ENCODE assay signal across 25 mouse cellular contexts in the genomic region with DNA sequence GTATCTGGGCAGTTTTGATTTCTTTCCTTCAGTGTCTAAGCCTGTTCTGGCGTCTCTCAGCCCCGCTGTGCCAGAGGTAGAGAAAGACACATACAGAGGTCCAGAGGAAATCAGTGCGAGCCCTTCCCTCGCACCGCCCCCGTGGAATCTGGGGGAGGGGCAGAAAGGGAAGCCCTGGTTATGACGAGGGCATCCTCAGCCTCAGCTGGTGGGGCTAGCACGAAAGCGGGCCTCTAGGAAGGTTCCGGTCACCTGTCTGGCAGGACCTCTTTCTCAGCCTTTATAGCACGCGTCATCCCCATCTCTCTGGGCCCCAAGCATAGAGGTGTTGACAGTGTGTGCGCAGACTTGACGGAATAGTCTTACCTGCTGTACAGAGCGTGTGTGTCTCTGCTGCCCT. TPM values are rescaled to one million over a fixed set of nuclear protein-coding genes. Genes with fewer than 3 reads are reported as not detected.
DNase-seq lines count a peak whose midpoint lies in the region; ATAC-seq and TF ChIP-seq lines count a peak whose summit lies in the region.
"Had no signal": no experiment of that assay in that cellular context is flagged by ENCODE, and none has a peak within 500 bp of the region (broad histone marks: within the 10 kb centered on the region; RNA-seq: fewer than 3 reads in every experiment).

No protein-coding gene starts in this region.

- H3K9ac ChIP-seq in forebrain, embryonic 13.5 days = 0 out of 2 replicates have a peak overlapping the region, but pooled peaks have one; percentile 8
- no peak overlapping the region for H3K9ac ChIP-seq in forebrain, embryonic 15.5 days (replicated peaks)
- no peak overlapping the region for H3K9ac ChIP-seq in liver, postnatal 0 days (replicated peaks)
- no peak overlapping the region for H3K9ac ChIP-seq in liver, embryonic 12.5 days
- H3K9ac ChIP-seq: embryonic facial prominence, embryonic 12.5 days; heart, embryonic 15.5 days; hindbrain, embryonic 13.5 days had no signal

- H3K4me3 ChIP-seq in forebrain, embryonic 13.5 days = no peak overlapping the region
- H3K4me3 ChIP-seq in forebrain, embryonic 15.5 days = no peak overlapping the region
- no peak overlapping the region for H3K4me3 ChIP-seq in liver, postnatal 0 days (ENCODE audit: low read depth, low read length)
- H3K4me3 ChIP-seq in liver, embryonic 12.5 days = no peak overlapping the region
- H3K4me3 ChIP-seq in limb, embryonic 10.5 days = no peak overlapping the region
- H3K4me3 ChIP-seq: embryonic facial prominence, embryonic 12.5 days; heart, embryonic 10.5 days; heart, embryonic 15.5 days; hindbrain, embryonic 13.5 days had no signal

- WGBS in forebrain, embryonic 13.5 days = 62% methylated on average over 15 of the region's 15 CpGs
- 66% methylated on average over 15 of the region's 15 CpGs for WGBS in forebrain, embryonic 15.5 days
- WGBS in liver, postnatal 0 days (ENCODE audit: insufficient replicate concordance) = 56% methylated on average over 15 of the region's 15 CpGs
- 52% methylated on average over 15 of the region's 15 CpGs for WGBS in liver, embryonic 12.5 days (ENCODE audit: insufficient replicate concordance)
- 58% methylated on average over 15 of the region's 15 CpGs for WGBS in limb, embryonic 10.5 days

- H3K36me3 ChIP-seq in forebrain, embryonic 13.5 days (ENCODE audit: poor library complexity, severe bottlenecking) = no peaks in the 10 kb centered on the region
- no peaks in the 10 kb centered on the region for H3K36me3 ChIP-seq in forebrain, embryonic 15.5 days
- H3K36me3 ChIP-seq in liver, postnatal 0 days (replicated peaks; ENCODE audit: insufficient read depth, low read length) = no peaks in the 10 kb centered on the region
- no peaks in the 10 kb centered on the region for H3K36me3 ChIP-seq in liver, embryonic 12.5 days
- H3K36me3 ChIP-seq in limb, embryonic 10.5 days = no peaks in the 10 kb centered on the region
- H3K36me3 ChIP-seq: embryonic facial prominence, embryonic 12.5 days; heart, embryonic 10.5 days; heart, embryonic 15.5 days; hindbrain, embryonic 13.5 days had no signal

- no peak for DNase-seq in liver, postnatal 0 days
- no peak for DNase-seq in limb, embryonic 10.5 days (ENCODE audit: low spot score)
- no peak for DNase-seq in frontal cortex, postnatal 14 days (ENCODE audit: low spot score in 2 of 2)
- DNase-seq in ovary, postnatal 36 days (ENCODE audit: low spot score) = no peak
- DNase-seq: adrenal gland, postnatal 14 days; cerebellum, adult 11-12 months; cerebellum, adult 9-10 months; cerebellum, postnatal 25 days; gastrocnemius, postnatal 25 days; heart, adult 11 months; heart, postnatal 14 days had no signal

- ATAC-seq in forebrain, embryonic 13.5 days = no peak
- ATAC-seq in forebrain, embryonic 15.5 days (replicated peaks) = no peak
- peak; percentile 6; the same call in 1 of the 2 replicates for ATAC-seq in liver, postnatal 0 days
- no peak for ATAC-seq in liver, embryonic 12.5 days
- ATAC-seq: activated CD4-positive, CD25-positive, alpha-beta regulatory T cell, adult 4 months; forebrain, embryonic 16.5 days; hindbrain, postnatal 0 days; Patski had no signal

- H3K4me2 ChIP-seq in forebrain, embryonic 13.5 days = no peak overlapping the region
- no peak overlapping the region for H3K4me2 ChIP-seq in forebrain, embryonic 15.5 days (replicated peaks)
- no peak overlapping the region for H3K4me2 ChIP-seq in liver, postnatal 0 days (ENCODE audit: low read depth, low read length)
- H3K4me2 ChIP-seq in liver, embryonic 12.5 days = no peak overlapping the region
- H3K4me2 ChIP-seq: embryonic facial prominence, embryonic 12.5 days; heart, embryonic 15.5 days; hindbrain, embryonic 13.5 days had no signal

- peaks cover 15% of the 10 kb centered on the region; the same call in 1 of the 2 replicates for H3K27me3 ChIP-seq in forebrain, embryonic 13.5 days
- no peaks in the 10 kb centered on the region for H3K27me3 ChIP-seq in forebrain, embryonic 15.5 days
- no peaks in the 10 kb centered on the region for H3K27me3 ChIP-seq in liver, postnatal 0 days (ENCODE audit: insufficient read depth, low read length)
- H3K27me3 ChIP-seq in liver, embryonic 12.5 days (replicated peaks) = peaks cover 72% of the 10 kb centered on the region
- peaks cover 73% of the 10 kb centered on the region for H3K27me3 ChIP-seq in limb, embryonic 10.5 days (ENCODE audit: low read depth, poor library complexity, severe bottlenecking)
- H3K27me3 ChIP-seq: embryonic facial prominence, embryonic 12.5 days had no signal

- peaks cover 6% of the 10 kb centered on the region for H3K4me1 ChIP-seq in forebrain, embryonic 13.5 days
- peaks cover 14% of the 10 kb centered on the region for H3K4me1 ChIP-seq in forebrain, embryonic 15.5 days
- no peaks in the 10 kb centered on the region for H3K4me1 ChIP-seq in liver, postnatal 0 days (ENCODE audit: insufficient read depth)
- H3K4me1 ChIP-seq in liver, embryonic 12.5 days = no peaks in the 10 kb centered on the region
- peaks cover 21% of the 10 kb centered on the region for H3K4me1 ChIP-seq in limb, embryonic 10.5 days
- H3K4me1 ChIP-seq: heart, embryonic 15.5 days had no signal

- H3K9me3 ChIP-seq in forebrain, embryonic 13.5 days (replicated peaks) = no peaks in the 10 kb centered on the region
- no peaks in the 10 kb centered on the region for H3K9me3 ChIP-seq in forebrain, embryonic 15.5 days
- H3K9me3 ChIP-seq in liver, postnatal 0 days (ENCODE audit: low read length) = no peaks in the 10 kb centered on the region
- no peaks in the 10 kb centered on the region for H3K9me3 ChIP-seq in liver, embryonic 12.5 days (replicated peaks)
- H3K9me3 ChIP-seq in limb, embryonic 10.5 days (replicated peaks) = no peaks in the 10 kb centered on the region
- H3K9me3 ChIP-seq: embryonic facial prominence, embryonic 12.5 days; heart, embryonic 10.5 days; heart, embryonic 15.5 days; hindbrain, embryonic 13.5 days had no signal

- no peak for TF ChIP-seq EP300 in liver, postnatal 0 days (IDR thresholded peaks at IDR 0.05; ENCODE audit: low read depth)

- H3K27ac ChIP-seq in forebrain, embryonic 13.5 days = no peak overlapping the region
- H3K27ac ChIP-seq in forebrain, embryonic 15.5 days (replicated peaks) = no peak overlapping the region
- H3K27ac ChIP-seq in liver, postnatal 0 days (ENCODE audit: low read depth) = no peak overlapping the region
- no peak overlapping the region for H3K27ac ChIP-seq in liver, embryonic 12.5 days
- H3K27ac ChIP-seq in limb, embryonic 10.5 days = 0 out of 2 replicates have a peak overlapping the region, but pooled peaks have one; percentile 25
- H3K27ac ChIP-seq: embryonic facial prominence, embryonic 12.5 days; heart, embryonic 10.5 days; heart, embryonic 15.5 days; hindbrain, embryonic 13.5 days; hindbrain, postnatal 0 days had no signal

- TF ChIP-seq CTCF in liver, postnatal 0 days (IDR thresholded peaks at IDR 0.05; ENCODE audit: low read depth) = no peak

RNA-seq across cellular contexts. Expression of gene Ren1, which starts 5.6 kb away (rescaled TPM):
- not detected in 2 replicates for polyA plus RNA-seq in forebrain, embryonic 13.5 days (2015; fragmentation: Nextera tagmentation; extraction: Ambion mirVana)
- not detected in 2 replicates for polyA plus RNA-seq in forebrain, embryonic 15.5 days (2015; fragmentation: Nextera tagmentation; extraction: Ambion mirVana)
- 0.64 and 0.88 TPM in 2 replicates for polyA plus RNA-seq in liver, postnatal 0 days (2015; fragmentation: Nextera tagmentation; extraction: Ambion mirVana)
- polyA plus RNA-seq in liver, embryonic 12.5 days (2016; fragmentation: Nextera tagmentation; extraction: Ambion mirVana) = 0.29 and 0.39 TPM in 2 replicates
- polyA plus RNA-seq in limb, embryonic 10.5 days (2016; fragmentation: Nextera tagmentation; extraction: Ambion mirVana) = 0.09 TPM in 1 of 2 replicates, not detected in the other
- polyA plus RNA-seq: activated CD4-positive, CD25-positive, alpha-beta regulatory T cell, adult 4 months; C2C12; forebrain, embryonic 16.5 days; frontal cortex, adult 2 months; Patski had no signal

RNA-seq across cellular contexts. Expression of gene Etnk2, which starts 7.5 kb away (rescaled TPM):
- polyA plus RNA-seq in forebrain, embryonic 13.5 days (2015; fragmentation: Nextera tagmentation; extraction: Ambion mirVana) = 2.9 TPM in 2 replicates
- 5.2 and 5.9 TPM in 2 replicates for polyA plus RNA-seq in forebrain, embryonic 15.5 days (2015; fragmentation: Nextera tagmentation; extraction: Ambion mirVana)
- polyA plus RNA-seq in liver, postnatal 0 days (2015; fragmentation: Nextera tagmentation; extraction: Ambion mirVana) = 39.5 and 39.6 TPM in 2 replicates
- polyA plus RNA-seq in liver, embryonic 12.5 days (2016; fragmentation: Nextera tagmentation; extraction: Ambion mirVana) = 4.0 and 4.1 TPM in 2 replicates
- 1.7 and 2.0 TPM in 2 replicates for polyA plus RNA-seq in limb, embryonic 10.5 days (2016; fragmentation: Nextera tagmentation; extraction: Ambion mirVana)
- polyA plus RNA-seq: C2C12 had no signal

RNA-seq across cellular contexts. Expression of gene Kiss1, which starts 34.2 kb away (rescaled TPM):
- polyA plus RNA-seq in forebrain, embryonic 13.5 days (2015; fragmentation: Nextera tagmentation; extraction: Ambion mirVana) = not detected in 2 replicates
- not detected in 2 replicates for polyA plus RNA-seq in forebrain, embryonic 15.5 days (2015; fragmentation: Nextera tagmentation; extraction: Ambion mirVana)
- not detected in 2 replicates for polyA plus RNA-seq in liver, postnatal 0 days (2015; fragmentation: Nextera tagmentation; extraction: Ambion mirVana)
- not detected in 2 replicates for polyA plus RNA-seq in liver, embryonic 12.5 days (2016; fragmentation: Nextera tagmentation; extraction: Ambion mirVana)
- polyA plus RNA-seq in limb, embryonic 10.5 days (2016; fragmentation: Nextera tagmentation; extraction: Ambion mirVana) = not detected in 2 replicates
- polyA plus RNA-seq: activated CD4-positive, CD25-positive, alpha-beta regulatory T cell, adult 4 months; C2C12; cortical plate, adult 2 months; embryonic facial prominence, embryonic 12.5 days; heart, embryonic 10.5 days; heart, embryonic 15.5 days; hindbrain, postnatal 0 days; Patski had no signal

RNA-seq across cellular contexts. Expression of gene Golt1a, which starts 46.3 kb away (rescaled TPM):
- not detected in 2 replicates for polyA plus RNA-seq in forebrain, embryonic 13.5 days (2015; fragmentation: Nextera tagmentation; extraction: Ambion mirVana)
- 0.32 TPM in 1 of 2 replicates, not detected in the other for polyA plus RNA-seq in forebrain, embryonic 15.5 days (2015; fragmentation: Nextera tagmentation; extraction: Ambion mirVana)
- polyA plus RNA-seq in liver, postnatal 0 days (2015; fragmentation: Nextera tagmentation; extraction: Ambion mirVana) = 30.8 and 41.9 TPM in 2 replicates
- 4.4 and 5.8 TPM in 2 replicates for polyA plus RNA-seq in liver, embryonic 12.5 days (2016; fragmentation: Nextera tagmentation; extraction: Ambion mirVana)
- not detected in 2 replicates for polyA plus RNA-seq in limb, embryonic 10.5 days (2016; fragmentation: Nextera tagmentation; extraction: Ambion mirVana)
- polyA plus RNA-seq: activated CD4-positive, CD25-positive, alpha-beta regulatory T cell, adult 4 months; C2C12; embryonic facial prominence, embryonic 12.5 days; forebrain, embryonic 16.5 days; heart, embryonic 15.5 days; hindbrain, embryonic 13.5 days had no signal
